Mouse (Mus musculus) kidney, postnatal 10 days (tissue): ENCODE results near the gene Rnf217.

Experiments used
- DNase-seq: peaks from one replicate; pipeline ENCODE4 v3.0.0; 2021; ENCODE audit warnings: mixed read lengths

Gene Rnf217

GRCm38 (mm10) chr10:31609066-31609961, at the start of gene Rnf217:
TSS of gene Rnf217 (minus strand) at chr10:31609184.
- peak; percentile 75 for DNase-seq

GRCm38 (mm10) chr10:31647270-31647669, 38.3 kb upstream of the Rnf217 start:
- no peak for DNase-seq

GRCm38 (mm10) chr10:31646083-31646482, 37.1 kb upstream of the Rnf217 start:
- DNase-seq = no peak

- no peak for DNase-seq
Observed at GRCm38 (mm10) chr10:31635098-31635497, 26.1 kb upstream of the Rnf217 start.

- DNase-seq = no peak
Observed at GRCm38 (mm10) chr10:31632005-31632404, 23.0 kb upstream of the Rnf217 start.

GRCm38 (mm10) chr10:31615355-31615754, 6.4 kb upstream of the Rnf217 start:
- no peak for DNase-seq

GRCm38 (mm10) chr10:31614111-31614510, 5.1 kb upstream of the Rnf217 start:
- no peak for DNase-seq

- peak; percentile 64 for DNase-seq
Observed at GRCm38 (mm10) chr10:31608441-31609065, 431 bp downstream of the Rnf217 start.

- no peak for DNase-seq
Observed at GRCm38 (mm10) chr10:31606981-31607867, 1.8 kb downstream of the Rnf217 start.

- DNase-seq = no peak
Observed at GRCm38 (mm10) chr10:31603855-31604254, 5.1 kb downstream of the Rnf217 start.

GRCm38 (mm10) chr10:31600116-31600515, 8.9 kb downstream of the Rnf217 start:
- no peak for DNase-seq

GRCm38 (mm10) chr10:31597886-31598285, 11.1 kb downstream of the Rnf217 start:
- no peak for DNase-seq

- DNase-seq = no peak
Observed at GRCm38 (mm10) chr10:31596804-31597203, 12.2 kb downstream of the Rnf217 start.

GRCm38 (mm10) chr10:31595326-31595725, 13.7 kb downstream of the Rnf217 start:
- no peak for DNase-seq

GRCm38 (mm10) chr10:31592741-31593524, 16.1 kb downstream of the Rnf217 start:
- DNase-seq = no peak

GRCm38 (mm10) chr10:31592095-31592740, 16.8 kb downstream of the Rnf217 start:
- no peak for DNase-seq

GRCm38 (mm10) chr10:31580722-31581121, 28.3 kb downstream of the Rnf217 start:
- no peak for DNase-seq

GRCm38 (mm10) chr10:31580073-31580472, 28.9 kb downstream of the Rnf217 start:
- DNase-seq = no peak

GRCm38 (mm10) chr10:31573267-31573666, 35.7 kb downstream of the Rnf217 start:
- no peak for DNase-seq

GRCm38 (mm10) chr10:31557311-31557710, 51.7 kb downstream of the Rnf217 start:
- no peak for DNase-seq

GRCm38 (mm10) chr10:31555433-31555960, 53.5 kb downstream of the Rnf217 start:
- no peak for DNase-seq
